Mouse (Mus musculus): ENCODE results near the gene Cyp1b1. TPM values are rescaled to one million over a fixed set of nuclear protein-coding genes. Genes with fewer than 3 reads are reported as not detected.

Gene Cyp1b1
- total RNA-seq, 4 experiments from 2014 or later = 0.19 to 0.72 (median 0.54) TPM

DNA sequence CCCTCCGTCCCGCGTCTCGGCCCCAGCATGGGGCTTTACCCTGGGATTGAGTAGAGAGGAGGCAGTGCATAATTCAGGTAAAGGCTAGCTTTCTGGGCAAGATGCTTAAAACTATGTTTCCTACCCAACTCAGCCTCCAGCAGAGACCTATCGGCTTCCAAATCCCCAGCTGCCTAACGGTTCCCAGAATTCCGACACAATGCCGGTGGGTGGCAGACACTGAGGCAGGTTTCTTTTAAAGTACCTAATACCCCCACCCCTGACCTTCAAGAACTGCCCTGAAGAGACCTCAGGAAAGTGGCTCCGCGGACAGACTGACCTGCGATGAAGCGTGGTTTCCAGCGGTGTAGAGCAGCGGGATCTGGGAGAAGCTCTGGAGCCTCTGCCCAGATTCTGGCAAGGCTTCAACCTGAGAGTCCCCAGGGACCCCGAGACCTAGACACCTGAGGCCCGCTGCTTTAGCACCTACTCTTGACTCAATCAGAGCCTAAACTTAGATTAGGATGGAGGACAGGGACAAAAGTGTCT, 429 bp downstream of the Cyp1b1 start:
- DNase-seq (ENCODE audit: low spot score in 2 of 2) = no peak

GRCm38 (mm10) chr17:79713643-79714367, 1.1 kb downstream of the Cyp1b1 start:
- DNase-seq (ENCODE audit: low spot score in 2 of 2) = no peak

GRCm38 (mm10) chr17:79713276-79713642, 1.6 kb downstream of the Cyp1b1 start:
- DNase-seq (ENCODE audit: low spot score in 2 of 2) = no peak

DNA sequence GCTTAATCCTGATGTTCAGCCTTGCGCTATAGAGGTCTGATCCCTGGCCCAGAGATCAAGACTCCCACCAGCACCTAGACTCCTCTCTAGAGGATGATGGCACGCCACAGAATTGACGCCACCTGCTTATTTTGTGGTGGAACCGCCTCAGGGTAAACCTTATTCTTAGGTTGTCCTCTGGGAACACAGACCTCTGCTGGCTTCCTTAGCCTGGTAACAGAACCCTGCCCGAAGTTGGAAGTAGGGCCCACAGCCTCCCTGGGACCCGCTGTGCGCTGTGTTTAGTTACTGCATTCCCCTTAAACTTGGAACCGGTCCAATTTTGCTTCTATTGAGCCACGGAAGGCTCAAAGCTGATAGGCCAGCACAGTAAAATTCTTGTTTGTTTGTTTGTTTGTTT, 2.3 kb downstream of the Cyp1b1 start:
- no peak for DNase-seq (ENCODE audit: low spot score in 2 of 2)

DNA sequence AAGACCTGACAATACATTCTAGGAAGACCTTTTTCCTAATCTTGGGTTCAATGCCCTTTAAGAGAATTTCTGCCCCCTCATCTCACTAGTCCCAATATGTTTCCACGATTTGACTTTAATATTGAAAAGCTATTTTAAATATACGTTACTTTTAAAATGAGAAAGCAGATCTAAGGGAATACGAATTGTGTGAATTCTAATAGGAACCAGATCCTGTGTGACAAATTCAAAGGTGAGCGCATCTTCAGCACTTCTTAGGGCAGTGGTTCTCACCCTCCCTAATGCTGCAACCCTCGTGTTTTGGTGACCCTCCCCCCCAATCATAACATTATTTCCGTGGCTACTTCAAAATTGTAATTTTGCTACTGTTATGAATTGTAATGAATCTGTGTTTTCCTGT, 2.9 kb downstream of the Cyp1b1 start:
- no peak for DNase-seq (ENCODE audit: low spot score in 2 of 2)

DNA sequence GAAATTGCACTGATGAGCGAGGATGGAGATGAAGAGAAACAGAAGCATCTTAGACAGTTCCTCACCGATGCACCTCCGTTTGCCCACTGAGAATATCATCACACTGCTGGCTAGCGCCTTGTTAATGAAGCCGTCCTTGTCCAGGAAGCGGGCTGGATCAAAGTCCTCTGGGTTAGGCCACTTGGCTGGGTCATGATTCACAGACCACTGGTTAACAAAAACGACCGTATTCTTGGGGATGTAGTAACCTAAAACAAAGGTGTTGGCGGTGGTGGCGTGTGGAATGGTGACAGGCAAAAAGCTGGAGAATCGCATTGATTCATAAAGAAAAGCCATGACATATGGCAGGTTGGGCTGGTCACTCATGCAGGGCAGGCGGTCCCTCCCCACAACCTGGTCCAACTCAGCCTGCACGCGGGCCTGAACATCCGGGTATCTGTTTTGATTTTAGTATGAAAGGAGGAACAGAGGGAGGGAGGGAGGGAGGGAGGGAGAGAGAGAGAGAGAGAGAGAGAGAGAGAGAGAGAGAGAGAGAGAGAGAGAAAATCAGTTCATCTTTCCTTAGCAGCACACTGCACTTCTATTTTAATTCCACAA, 4.5 kb downstream of the Cyp1b1 start:
- DNase-seq (ENCODE audit: low spot score in 2 of 2) = no peak

GRCm38 (mm10) chr17:79709718-79710117, 5.1 kb downstream of the Cyp1b1 start:
- DNase-seq (ENCODE audit: low spot score in 2 of 2) = no peak

DNA sequence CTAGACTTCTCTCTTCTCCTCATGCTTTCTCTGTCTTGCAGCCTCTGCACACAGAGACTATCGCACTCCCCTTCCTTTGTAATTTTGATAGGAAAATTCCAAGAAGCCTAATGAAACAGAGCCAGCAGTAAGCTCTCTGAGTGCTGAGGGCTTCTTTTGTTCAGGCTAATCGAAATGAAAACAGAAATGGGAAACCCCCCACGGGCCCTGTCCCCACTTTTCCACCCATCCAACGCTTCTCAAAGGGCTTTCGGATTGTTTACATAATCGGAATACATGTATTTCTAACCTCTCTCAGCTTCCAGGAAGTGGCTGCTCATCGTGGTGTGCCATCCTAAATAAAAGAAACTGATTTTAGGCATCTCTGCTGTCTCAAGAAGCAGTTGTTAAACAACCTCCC, 6.7 kb downstream of the Cyp1b1 start:
- no peak for DNase-seq (ENCODE audit: low spot score in 2 of 2)

GRCm38 (mm10) chr17:79705671-79706455, 9.0 kb downstream of the Cyp1b1 start:
- peak in 1 of 2 experiments; percentile 22 for DNase-seq (ENCODE audit: low spot score in 2 of 2)

DNA sequence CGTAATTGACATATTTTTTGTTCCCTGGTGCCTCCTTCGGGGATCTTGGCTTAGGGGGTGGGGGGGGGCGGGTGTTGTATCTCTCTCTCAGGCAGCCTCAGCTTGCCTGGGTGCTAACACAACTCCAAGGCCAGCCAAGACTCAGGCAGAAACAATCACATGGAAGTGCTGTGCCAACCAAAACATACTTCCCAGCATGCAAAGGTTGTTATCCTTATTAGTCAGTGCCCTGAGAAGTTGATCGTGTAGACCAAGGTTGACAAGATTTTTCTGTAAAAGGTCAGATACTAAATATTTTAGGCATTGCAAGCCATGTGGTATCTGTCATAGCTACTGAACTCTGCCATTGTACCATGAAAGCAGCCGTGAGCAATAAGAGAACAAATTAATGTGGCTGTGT, 14.0 kb downstream of the Cyp1b1 start:
- DNase-seq (ENCODE audit: low spot score in 2 of 2) = no peak

DNA sequence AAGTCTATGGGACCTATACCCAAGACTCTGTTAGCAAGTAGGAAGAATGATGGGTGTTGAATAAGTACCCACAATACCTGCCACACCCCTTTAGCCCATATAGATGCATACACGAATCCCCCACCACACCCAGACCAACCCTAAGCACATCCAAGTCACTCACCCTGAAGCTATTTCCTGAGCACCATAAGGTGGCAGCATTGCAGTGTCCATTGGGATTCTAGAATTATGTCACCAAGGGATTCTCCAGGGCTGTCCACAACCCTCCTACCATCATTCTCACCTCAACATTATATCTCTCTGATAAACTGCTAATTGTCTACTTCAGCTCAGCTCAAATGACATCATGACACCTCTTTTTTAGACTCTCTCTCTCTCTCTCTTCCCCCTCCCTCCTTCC, 15.7 kb downstream of the Cyp1b1 start:
- no peak for DNase-seq (ENCODE audit: low spot score in 2 of 2)

DNA sequence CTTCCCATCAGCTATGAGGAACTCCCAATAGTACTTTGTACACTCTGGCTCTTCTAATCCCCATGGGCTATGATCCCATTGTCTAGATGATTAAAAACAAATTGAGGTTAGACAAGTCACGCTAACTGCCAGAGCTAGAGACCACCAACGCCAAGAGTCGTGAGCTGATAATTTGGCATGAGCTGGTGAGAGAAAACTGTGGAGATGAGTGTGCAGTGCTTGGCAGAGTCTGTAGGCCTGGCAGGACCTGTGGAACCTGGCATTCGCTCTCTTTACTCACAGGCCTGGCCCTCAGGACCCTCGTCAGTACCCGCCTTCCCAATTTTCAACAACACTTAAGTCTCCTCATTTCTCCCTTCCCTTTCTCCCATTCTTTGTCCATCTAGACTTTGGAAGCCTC, 19.3 kb downstream of the Cyp1b1 start:
- DNase-seq (ENCODE audit: low spot score in 2 of 2) = no peak

DNA sequence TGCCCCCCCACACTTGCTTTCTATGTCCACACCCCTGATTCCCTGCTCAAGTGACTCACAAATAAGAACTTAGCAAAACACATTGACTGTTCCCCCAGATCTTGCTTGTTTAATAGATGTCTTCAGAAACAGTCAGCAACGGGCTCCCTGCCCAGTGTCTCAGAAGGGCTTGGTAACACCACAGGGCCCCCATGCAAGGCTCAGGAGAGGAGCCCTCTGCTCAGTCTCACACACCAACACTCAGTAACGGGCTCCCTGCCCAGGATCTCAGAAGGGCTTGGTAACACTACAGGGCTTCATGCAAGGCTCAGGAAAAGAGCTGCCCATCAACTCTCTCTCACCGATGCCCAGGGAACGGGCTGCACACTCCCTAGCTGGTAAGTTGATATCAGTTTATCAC, 19.8 kb downstream of the Cyp1b1 start:
- no peak for DNase-seq (ENCODE audit: low spot score in 2 of 2)

DNA sequence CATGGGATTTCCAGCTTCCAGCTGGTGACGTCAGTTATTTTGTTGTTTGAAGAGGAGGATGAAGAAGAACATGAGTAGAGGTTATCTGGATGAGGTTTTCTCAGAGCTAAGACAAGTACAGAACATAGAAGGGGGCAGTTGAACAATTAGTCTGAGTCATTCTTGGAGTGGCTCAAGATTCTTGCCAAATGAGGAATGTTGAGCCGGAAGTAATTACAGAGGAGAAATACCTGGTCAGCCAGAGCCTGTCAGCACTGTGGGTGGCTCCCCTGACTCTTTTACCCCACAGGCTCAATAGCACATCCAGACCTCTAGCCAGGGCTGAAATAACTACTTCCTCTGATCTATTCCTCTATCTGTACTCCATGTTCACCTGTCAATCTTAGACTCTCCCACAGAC, 44.0 kb downstream of the Cyp1b1 start:
- DNase-seq (ENCODE audit: low spot score in 2 of 2) = no peak

DNA sequence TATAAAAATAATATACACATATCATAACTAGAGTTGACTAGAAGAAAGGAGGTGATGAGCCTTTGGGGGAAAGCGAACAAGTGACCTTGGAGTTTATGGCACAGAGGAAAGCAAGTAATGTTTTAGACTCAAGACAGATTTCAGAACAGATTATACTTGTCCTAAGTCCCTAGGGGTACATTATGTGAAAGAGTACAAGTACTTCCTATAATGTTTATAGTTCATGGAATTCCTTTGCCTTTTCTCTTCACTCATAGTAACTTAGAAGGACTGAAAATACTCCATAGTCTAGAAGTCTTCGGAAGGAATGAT, 50.8 kb downstream of the Cyp1b1 start:
- no peak for DNase-seq (ENCODE audit: low spot score in 2 of 2)

GRCm38 (mm10) chr17:79663393-79664105, 51.3 kb downstream of the Cyp1b1 start:
- no peak for DNase-seq (ENCODE audit: low spot score in 2 of 2)

DNA sequence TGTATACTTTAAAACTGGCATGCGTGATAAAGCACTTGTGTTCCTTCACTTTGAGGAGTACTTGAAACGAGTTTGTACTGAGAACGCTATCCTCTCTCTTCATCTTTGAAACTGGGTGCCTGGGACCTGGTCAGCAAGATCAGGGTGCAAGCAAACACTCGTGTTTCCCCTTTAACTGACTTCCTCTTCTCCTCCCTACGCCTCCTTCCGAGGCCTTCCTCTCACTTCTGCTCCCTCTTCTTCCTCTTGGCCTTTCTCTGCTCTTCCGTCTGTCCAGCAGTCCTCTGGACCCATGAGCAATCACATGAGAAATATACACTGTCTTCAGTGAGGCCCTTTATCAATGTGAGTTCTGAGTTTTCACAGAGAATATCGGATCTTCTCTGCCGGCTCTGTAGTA, 53.0 kb downstream of the Cyp1b1 start:
- no peak for DNase-seq (ENCODE audit: low spot score in 2 of 2)

DNA sequence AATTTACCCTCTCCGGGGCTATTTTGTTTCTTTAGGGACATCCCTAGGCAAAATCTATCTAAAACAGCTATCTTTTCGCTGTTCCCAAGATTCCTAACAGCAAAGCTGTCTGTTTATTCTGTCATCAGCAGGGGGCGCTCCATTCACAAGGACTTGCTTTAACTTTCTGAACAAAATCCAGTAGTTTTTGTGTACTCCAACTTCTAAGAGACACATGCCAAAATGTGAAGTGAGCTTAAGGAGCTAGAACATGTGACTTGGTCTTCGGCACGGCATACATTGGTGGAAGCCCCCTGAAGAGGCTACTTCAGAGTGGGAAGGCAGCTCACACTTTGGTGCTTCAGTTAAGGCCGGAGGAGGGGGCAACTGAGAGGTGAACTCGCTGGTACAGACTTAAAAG, 53.5 kb downstream of the Cyp1b1 start:
- DNase-seq (ENCODE audit: low spot score in 2 of 2) = peak; percentile 6 to 23

GRCm38 (mm10) chr17:79658863-79659262, 56.0 kb downstream of the Cyp1b1 start:
- DNase-seq (ENCODE audit: low spot score in 2 of 2) = no peak

GRCm38 (mm10) chr17:79658452-79658851, 56.4 kb downstream of the Cyp1b1 start:
- no peak for DNase-seq (ENCODE audit: low spot score in 2 of 2)

DNA sequence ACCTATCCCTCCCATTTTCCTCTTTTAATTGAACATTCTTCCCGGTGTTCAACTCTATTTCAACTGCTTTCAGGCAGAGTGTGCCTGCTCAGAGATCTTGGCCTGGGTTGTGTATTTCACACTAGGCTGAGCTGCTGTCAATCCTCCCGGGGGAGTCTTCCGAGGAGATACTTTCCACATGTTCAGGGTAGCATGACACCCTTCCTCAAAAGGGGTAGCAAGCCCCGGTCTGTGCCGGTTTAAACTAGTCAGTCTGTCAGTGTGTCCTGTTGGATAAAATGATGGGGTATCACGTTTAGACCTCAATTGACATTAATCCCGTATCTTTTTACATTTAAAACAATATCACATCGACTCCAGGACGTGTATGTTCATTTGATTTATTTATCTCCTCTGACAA, 57.1 kb downstream of the Cyp1b1 start:
- DNase-seq (ENCODE audit: low spot score in 2 of 2) = no peak

- DNase-seq (ENCODE audit: low spot score in 2 of 2) = no peak
Observed at GRCm38 (mm10) chr17:79654187-79654586, 60.7 kb downstream of the Cyp1b1 start.

Measured in gastrocnemius, adult 8-10 months (tissue).